Mouse (Mus musculus) CH12.LX (cell line): ENCODE results near the gene Mrnip. TPM values are rescaled to one million over a fixed set of nuclear protein-coding genes. Genes with fewer than 3 reads are reported as not detected.

Experiments used
- DNase-seq: peaks from one replicate; pipeline ENCODE4 v3.0.0-alpha.2; 2013; ENCODE audit errors: extremely low read depth
- H3K27ac ChIP-seq: 2 replicates; pipeline ENCODE4 v1.5.1; 2012; ENCODE audit warnings: low read depth, mild to moderate bottlenecking, control low read depth, moderate library complexity; ENCODE audit not compliant: insufficient read depth
- H3K27me3 ChIP-seq: replicated peaks from 2 replicates; pipeline ENCODE3; 2012; ENCODE audit warnings: inconsistent platforms
- H3K36me3 ChIP-seq, 2 experiments: replicated peaks in 1 of 2; 2 replicates each; pipeline versions ENCODE3 to v1.6.1; 2012; ENCODE audit warnings: inconsistent platforms in 1 of 2, low read length in 1 of 2, mild to moderate bottlenecking in 1 of 2, mixed read lengths in 1 of 2, moderate library complexity in 1 of 2; ENCODE audit not compliant: control insufficient read depth in 1 of 2, insufficient read depth in 1 of 2
- H3K4me1 ChIP-seq, 2 experiments: 2 replicates each; pipeline ENCODE4 v1.6.1; 2012; ENCODE audit warnings: inconsistent platforms in 1 of 2, moderate library complexity in 1 of 2; ENCODE audit not compliant: insufficient read depth in 2 of 2, control insufficient read depth in 1 of 2
- H3K4me2 ChIP-seq: 2 replicates; pipeline ENCODE4 v1.6.1; 2012; ENCODE audit warnings: low read depth, mild to moderate bottlenecking, control low read depth; ENCODE audit not compliant: poor library complexity, insufficient read depth, severe bottlenecking
- H3K4me3 ChIP-seq, 3 experiments: fragments of 150-350 bp in 1 of 3; sonication (generic) in 1 of 3; replicated peaks in 1 of 3; 2 replicates each; pipeline versions ENCODE3 to v1.5.1; 2011 to 2012; ENCODE audit warnings: low read depth in 2 of 3, low read length in 2 of 3, mild to moderate bottlenecking in 2 of 3, moderate library complexity in 2 of 3, control low read depth in 1 of 3, improper control_type of control experiment in 1 of 3, inconsistent platforms in 1 of 3, mixed read lengths in 1 of 3; ENCODE audit not compliant: poor library complexity in 1 of 3
- H3K79me2 ChIP-seq: replicated peaks from 2 replicates; pipeline ENCODE4 v1.6.1; 2012; ENCODE audit warnings: mild to moderate bottlenecking, moderate library complexity; ENCODE audit not compliant: control insufficient read depth, poor library complexity, insufficient read depth, severe bottlenecking; ENCODE audit errors: extremely low read depth
- H3K9ac ChIP-seq: 2 replicates; pipeline ENCODE4 v1.6.1; 2012; ENCODE audit warnings: low read depth, mild to moderate bottlenecking, control low read depth, moderate library complexity; ENCODE audit not compliant: insufficient read depth
- H3K9me3 ChIP-seq: replicated peaks from 2 replicates; pipeline ENCODE3; 2012; ENCODE audit warnings: low read length, inconsistent platforms, mixed read lengths
- BHLHE40 ChIP-seq: IDR thresholded peaks from 2 replicates; pipeline ENCODE4 v1.6.1; 2011; ENCODE audit warnings: mild to moderate bottlenecking, low read depth, low read length, improper control_type of control experiment
- CHD1 ChIP-seq: IDR thresholded peaks from 2 replicates; pipeline ENCODE4 v1.6.1; 2012; ENCODE audit warnings: low read depth, low read length, improper control_type of control experiment, inconsistent platforms
- CHD2 ChIP-seq: IDR thresholded peaks from 2 replicates; pipeline ENCODE4 v1.6.1; 2011; ENCODE audit warnings: low read length, improper control_type of control experiment
- CTCF ChIP-seq, 2 experiments: IDR thresholded peaks in 1 of 2; conservative IDR thresholded peaks in 1 of 2; 2 replicates each; pipeline ENCODE4 v1.5.1; 2011 to 2012; ENCODE audit warnings: low read depth in 2 of 2, low read length in 2 of 2, improper control_type of control experiment in 1 of 2, inconsistent platforms in 1 of 2, mild to moderate bottlenecking in 1 of 2, moderate library complexity in 1 of 2
- ELF1 ChIP-seq: IDR thresholded peaks from 2 replicates; pipeline ENCODE4 v1.6.1; 2014; ENCODE audit warnings: low read depth, mild to moderate bottlenecking, inconsistent platforms, low read length, improper control_type of control experiment
- EP300 ChIP-seq: IDR thresholded peaks from 2 replicates; pipeline ENCODE4 v1.6.1; 2011; ENCODE audit warnings: low read length, improper control_type of control experiment
- GABPA ChIP-seq: IDR thresholded peaks from 2 replicates; pipeline ENCODE4 v1.6.1; 2012; ENCODE audit warnings: low read depth, low read length, improper control_type of control experiment, inconsistent platforms; ENCODE audit not compliant: insufficient replicate concordance
- HCFC1 ChIP-seq: IDR thresholded peaks from 2 replicates; pipeline ENCODE4 v1.6.1; 2012; ENCODE audit warnings: low read depth, mild to moderate bottlenecking, inconsistent platforms, low read length, improper control_type of control experiment
- JUN ChIP-seq: IDR thresholded peaks from 2 replicates; pipeline ENCODE4 v1.6.1; 2011; ENCODE audit warnings: low read depth, mild to moderate bottlenecking, low read length, improper control_type of control experiment, moderate library complexity; ENCODE audit not compliant: insufficient read depth
- KAT2A ChIP-seq: IDR thresholded peaks from 2 replicates; pipeline ENCODE4 v1.6.1; 2012; ENCODE audit warnings: low read length, improper control_type of control experiment, inconsistent platforms; ENCODE audit not compliant: insufficient replicate concordance
- MAX ChIP-seq: IDR thresholded peaks from 2 replicates; pipeline ENCODE4 v1.6.1; 2011; ENCODE audit warnings: low read length, improper control_type of control experiment
- MEF2A ChIP-seq: IDR thresholded peaks from 2 replicates; pipeline ENCODE4 v1.6.1; 2014; ENCODE audit warnings: low read depth, mild to moderate bottlenecking, inconsistent platforms, low read length, improper control_type of control experiment, borderline replicate concordance
- MXI1 ChIP-seq: IDR thresholded peaks from 2 replicates; pipeline ENCODE4 v1.6.1; 2011; ENCODE audit warnings: mild to moderate bottlenecking, low read depth, low read length, improper control_type of control experiment
- MYC ChIP-seq: IDR thresholded peaks from 2 replicates; pipeline ENCODE4 v1.6.1; 2011; ENCODE audit warnings: low read depth, mild to moderate bottlenecking, improper control_type of control experiment, low read length
- NRF1 ChIP-seq: IDR thresholded peaks from 2 replicates; pipeline ENCODE4 v1.6.1; 2014; ENCODE audit warnings: low read depth, mild to moderate bottlenecking, inconsistent platforms, low read length, improper control_type of control experiment, moderate library complexity
- PAX5 ChIP-seq: IDR thresholded peaks from 2 replicates; pipeline ENCODE4 v1.6.1; 2012; ENCODE audit warnings: low read length, inconsistent platforms, mixed read lengths
- POLR2A ChIP-seq: IDR thresholded peaks from 2 replicates; pipeline ENCODE4 v1.6.1; 2011; ENCODE audit warnings: low read depth, mild to moderate bottlenecking, improper control_type of control experiment, low read length
- POLR2AphosphoS2 ChIP-seq: IDR thresholded peaks from 2 replicates; pipeline ENCODE4 v1.6.1; 2011; ENCODE audit warnings: low read depth, low read length, improper control_type of control experiment
- RAD21 ChIP-seq: IDR thresholded peaks from 2 replicates; pipeline ENCODE4 v1.6.1; 2011; ENCODE audit warnings: low read depth, mild to moderate bottlenecking, low read length, improper control_type of control experiment, moderate library complexity
- UBTF ChIP-seq: IDR thresholded peaks from 2 replicates; pipeline ENCODE4 v1.6.1; 2012; ENCODE audit warnings: low read depth, mild to moderate bottlenecking, inconsistent platforms, low read length, improper control_type of control experiment, moderate library complexity
- ZKSCAN1 ChIP-seq: IDR thresholded peaks from 2 replicates; pipeline ENCODE4 v1.6.1; 2012; ENCODE audit warnings: low read depth, inconsistent platforms, low read length, improper control_type of control experiment, borderline replicate concordance
- ZNF384 ChIP-seq: IDR thresholded peaks from 2 replicates; pipeline ENCODE4 v1.6.1; 2012; ENCODE audit warnings: low read depth, low read length, improper control_type of control experiment, inconsistent platforms
- dilution Hi-C: fragments of 300-500 bp; cut with MboI; formaldehyde crosslinking; loops from 2 replicates; pipeline ENCODE4 v1.14.3; 2020; ENCODE audit warnings: low sequenced_read_pairs; ENCODE audit not compliant: extremely low pct_unique_long_range_greater_than_20kb, extremely low pct_ligation_motif_present
- in situ Hi-C: fragments of 300-500 bp; cut with MboI; formaldehyde crosslinking; loops from 3 replicates; pipeline ENCODE4 v1.14.3; 2019; ENCODE audit warnings: low sequenced_read_pairs, low pct_ligation_motif_present, low pct_unique_long_range_greater_than_20kb, mixed read lengths
- polyA plus RNA-seq: library from polyadenylated mRNA; unstranded; fragments of >175 nt; gene quantifications from 2 replicates; pipeline ENCODE4 v1.2.1, GENCODE M21; 2012; ENCODE audit warnings: low read depth; ENCODE audit not compliant: insufficient read length
- total RNA-seq, 2 experiments: library from RNA; depleted of rRNA; stranded (reverse); fragments of 300-350 nt in 1 of 2; fragments of >200 nt in 1 of 2; gene quantifications; 2 replicates each; pipeline ENCODE4 v1.2.3; 2012 to 2014

The Mrnip gene
- total and polyA plus RNA-seq, 3 experiments: 22.5 to 36.7 (median 29.7) TPM

GRCm38 (mm10) chr11:50139571-50139970, 34.7 kb upstream of the Mrnip start:
- dilution Hi-C loops (no loop called here), in situ Hi-C loops (loop anchor here (10.0 kb wide), 1 partner anchor 225 kb away; no protein-coding TSS in a partner anchor)
- H3K9me3 ChIP-seq: no peaks in the 10 kb centered on the region
- no peak overlapping the region for H3K4me2 ChIP-seq
- H3K27me3 ChIP-seq: no peaks in the 10 kb centered on the region
- peaks cover 0 to 4% of the 10 kb centered on the region in 2 experiments; a peak in 1 of 4 replicates for H3K4me1 ChIP-seq
- H3K4me3 ChIP-seq: no peak overlapping the region
- DNase-seq: no peak
- TF ChIP-seq GABPA: no peak
- no peak for TF ChIP-seq CHD1
- TF ChIP-seq NRF1: no peak
- TF ChIP-seq MAX: no peak
- no peak for TF ChIP-seq PAX5
- no peak for TF ChIP-seq POLR2A
- TF ChIP-seq ZKSCAN1: no peak
- TF ChIP-seq POLR2AphosphoS2: no peak
- no peak for TF ChIP-seq MEF2A
- TF ChIP-seq UBTF: no peak
- no peak for TF ChIP-seq MXI1
- no peak for TF ChIP-seq KAT2A
- TF ChIP-seq CHD2: no peak
- TF ChIP-seq ELF1: no peak
- H3K9ac ChIP-seq: no peak overlapping the region
- no peaks in the 10 kb centered on the region for H3K79me2 ChIP-seq
- H3K27ac ChIP-seq: no peak overlapping the region
- H3K36me3 ChIP-seq: peaks cover 53 to 91% of the 10 kb centered on the region in 2 experiments

- Histone ChIP-seq H3K9me3 (no peaks in the 10 kb centered on the region), H3K4me2 (no peak overlapping the region), H3K9ac (no peak overlapping the region), H3K79me2 (no peaks in the 10 kb centered on the region), H3K27me3 (no peaks in the 10 kb centered on the region), H3K36me3 (peaks cover 69 to 91% of the 10 kb centered on the region in 2 experiments), H3K27ac (no peak overlapping the region), H3K4me1 (no peaks in the 10 kb centered on the region), H3K4me3 (no peak overlapping the region)
- TF ChIP-seq ZNF384 (no peak), CTCF (conservative IDR thresholded peaks at IDR 0.05 in 1 of 2, IDR thresholded peaks at IDR 0.05 in 1 of 2; ENCODE audit: low read depth in 2 of 2, low read length in 2 of 2) (no peak), JUN (no peak), CHD2 (no peak), RAD21 (no peak), EP300 (no peak), MYC (no peak), BHLHE40 (no peak), HCFC1 (no peak)
- in situ Hi-C loops (no loop called here), dilution Hi-C loops (no loop called here)
- DNase-seq: no peak
These were observed 28.7 kb upstream of the Mrnip start for GRCm38 (mm10) chr11:50145529-50145928.
